ENCODE assay signal across 1 mouse cellular context in the genomic region with DNA sequence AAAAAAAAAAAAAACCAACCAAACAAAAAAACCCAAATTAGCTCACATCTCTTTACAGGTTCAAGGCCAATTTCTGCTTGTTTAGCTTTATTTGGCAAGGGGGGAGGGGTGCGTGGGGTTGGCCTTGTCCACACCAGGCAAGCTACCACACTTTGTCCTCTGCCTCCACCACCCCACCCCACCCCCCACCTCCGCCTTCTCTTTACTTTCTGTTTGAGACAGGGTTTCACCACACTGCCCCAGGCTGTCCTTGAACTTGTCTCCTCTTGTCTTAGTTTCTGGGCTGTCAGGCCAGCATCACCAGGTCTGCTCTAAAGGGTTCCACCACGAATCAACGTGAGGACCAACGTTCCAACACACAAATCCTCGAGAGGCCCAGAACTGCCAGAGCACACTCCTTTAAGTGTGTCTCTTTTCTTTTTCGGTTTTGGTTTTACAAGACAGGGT.
TF ChIP-seq lines count a peak whose summit lies in the region.

No protein-coding gene starts in this region.

TF ChIP-seq in CH12.LX, 34 proteins besides CTCF, POLR2A, EP300 and RAD21:
- TF ChIP-seq PAX5 (IDR thresholded peaks at IDR 0.05; ENCODE audit: low read length) (no peak), UBTF (IDR thresholded peaks at IDR 0.05; ENCODE audit: low read depth, low read length) (peak; percentile 74; the same call in 1 of the 2 replicates), POLR2AphosphoS2 (IDR thresholded peaks at IDR 0.05; ENCODE audit: low read depth, low read length) (no peak), ELF1 (IDR thresholded peaks at IDR 0.05; ENCODE audit: low read depth, low read length) (peak; percentile 6; the same call in 1 of the 2 replicates), IRF4 (IDR thresholded peaks at IDR 0.05; ENCODE audit: low read depth, low read length) (peak; percentile 88), MAZ (IDR thresholded peaks at IDR 0.05; ENCODE audit: low read depth, low read length) (peak; percentile 82), ZNF384 (IDR thresholded peaks at IDR 0.05; ENCODE audit: low read depth, low read length) (peak; percentile 88), USF1 (IDR thresholded peaks at IDR 0.05; ENCODE audit: low read depth, low read length) (no peak), ZKSCAN1 (IDR thresholded peaks at IDR 0.05; ENCODE audit: borderline replicate concordance, low read depth, low read length) (no peak), KAT2A (IDR thresholded peaks at IDR 0.05; ENCODE audit: insufficient replicate concordance, low read length) (no peak), JUN (IDR thresholded peaks at IDR 0.05; ENCODE audit: insufficient read depth, low read depth, low read length) (0 out of 2 replicates have a peak, but pooled peaks have one; percentile 3), RCOR1 (conservative IDR thresholded peaks at IDR 0.05; ENCODE audit: low read depth, low read length) (peak; percentile 94), MAX (IDR thresholded peaks at IDR 0.05; ENCODE audit: low read length) (peak; percentile 77), MEF2A (IDR thresholded peaks at IDR 0.05; ENCODE audit: borderline replicate concordance, low read depth, low read length) (0 out of 2 replicates have a peak, but pooled peaks have one; percentile 50), ZMIZ1 (IDR thresholded peaks at IDR 0.05; ENCODE audit: low read depth, low read length) (peak; percentile 72; the same call in 1 of the 2 replicates), MAFK (IDR thresholded peaks at IDR 0.05; ENCODE audit: insufficient replicate concordance, low read length) (0 out of 2 replicates have a peak, but pooled peaks have one; percentile 54), E2F4 (IDR thresholded peaks at IDR 0.05; ENCODE audit: insufficient replicate concordance, low read depth, low read length) (no peak), ETS1 (conservative IDR thresholded peaks at IDR 0.05; ENCODE audit: low read depth, low read length) (peak; percentile 92), NELFE (IDR thresholded peaks at IDR 0.05; ENCODE audit: low read depth, low read length) (peak; percentile 51; the same call in 1 of the 2 replicates), TCF12 (IDR thresholded peaks at IDR 0.05; ENCODE audit: low read depth, low read length) (peak; percentile 62), MYC (IDR thresholded peaks at IDR 0.05; ENCODE audit: low read depth, low read length) (peak; percentile 32; the same call in 1 of the 2 replicates), SIN3A (IDR thresholded peaks at IDR 0.05; ENCODE audit: low read length) (peak; percentile 79), JUND (conservative IDR thresholded peaks at IDR 0.05; ENCODE audit: low read depth, low read length) (0 out of 2 replicates have a peak, but pooled peaks have one; percentile 21), ZC3H11A (IDR thresholded peaks at IDR 0.05; ENCODE audit: low read depth, low read length) (no peak), CHD2 (IDR thresholded peaks at IDR 0.05; ENCODE audit: low read length) (peak; percentile 86), SMC3 (IDR thresholded peaks at IDR 0.05; ENCODE audit: low read depth, low read length) (no peak; the same call in 1 of the 2 replicates), TBP (conservative IDR thresholded peaks at IDR 0.05; ENCODE audit: low read depth, low read length) (peak; percentile 60; the same call in 1 of the 2 replicates), HCFC1 (IDR thresholded peaks at IDR 0.05; ENCODE audit: low read depth, low read length) (0 out of 2 replicates have a peak, but pooled peaks have one; percentile 44), NRF1 (IDR thresholded peaks at IDR 0.05; ENCODE audit: low read depth, low read length) (no peak), GABPA (IDR thresholded peaks at IDR 0.05; ENCODE audit: insufficient replicate concordance, low read depth, low read length) (no peak), CHD1 (IDR thresholded peaks at IDR 0.05; ENCODE audit: low read depth, low read length) (no peak; the same call in 1 of the 2 replicates), BHLHE40 (IDR thresholded peaks at IDR 0.05; ENCODE audit: low read depth, low read length) (peak; percentile 94), USF2 (conservative IDR thresholded peaks at IDR 0.05; ENCODE audit: low read depth, low read length) (no peak), MXI1 (IDR thresholded peaks at IDR 0.05; ENCODE audit: low read depth, low read length) (peak; percentile 52; the same call in 1 of the 2 replicates)
